Mouse (Mus musculus) C2C12 (cell line): Measurements from ENCODE around the gene Vps26c.

ENCODE experiments used
- CTCF ChIP-seq: IDR thresholded peaks from one replicate; pipeline ENCODE4 v1.5.1; 2011; ENCODE audit not compliant: control insufficient read depth, insufficient read depth, insufficient read length
- USF1 ChIP-seq: IDR thresholded peaks from one replicate; pipeline ENCODE4 v1.6.1; 2011; ENCODE audit warnings: low read depth, mild to moderate bottlenecking, control low read depth, moderate library complexity

- TF ChIP-seq CTCF (no peak), USF1 (no peak)
These were observed 74.8 kb downstream of the Vps26c start for GRCm38 (mm10) chr16:94451545-94452488.
